18 mouse cellular contexts compared by ENCODE assay signal in the genomic region with DNA sequence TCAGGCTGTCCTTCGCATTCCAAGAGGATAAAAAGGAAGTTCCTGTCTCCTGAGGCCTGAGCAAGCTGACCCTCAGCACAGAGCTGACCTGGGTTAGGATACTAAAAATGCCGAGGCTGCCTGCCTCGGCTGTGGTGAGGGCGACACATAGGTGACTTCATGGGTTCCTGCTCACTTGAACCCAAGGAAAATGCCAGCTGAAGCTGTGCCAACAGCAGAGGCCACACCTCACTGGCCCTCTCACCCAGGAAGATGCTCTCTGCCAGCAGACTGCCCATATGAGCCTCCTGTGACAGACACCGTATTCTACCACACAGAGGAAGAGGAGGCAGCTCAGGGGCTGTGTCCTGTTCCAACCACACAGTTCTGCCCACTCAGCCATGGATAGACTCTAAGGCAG. TPM values are rescaled to one million over a fixed set of nuclear protein-coding genes. Genes with fewer than 3 reads are reported as not detected.
A peak's percentile ranks its signal among the peaks of the same experiment; 100 is the strongest.
DNase-seq lines count a peak whose midpoint lies in the region; TF ChIP-seq lines count a peak whose summit lies in the region.
"Had no signal": no experiment of that assay in that cellular context is flagged by ENCODE, and none has a peak within 500 bp of the region (broad histone marks: within the 10 kb centered on the region; RNA-seq: fewer than 3 reads in every experiment).

No protein-coding gene starts in this region.

- no peak overlapping the region; the same call in 1 of the 2 replicates for H3K27ac ChIP-seq in gastrocnemius, adult 2 months
- H3K27ac ChIP-seq: forebrain, embryonic 13.5 days; hindbrain, embryonic 10.5 days; limb, embryonic 15.5 days; midbrain, embryonic 12.5 days had no signal

- no peak for TF ChIP-seq CTCF in gastrocnemius, adult 2 months (IDR thresholded peaks at IDR 0.05)

- peak; percentile 31 for DNase-seq in gastrocnemius, adult 2 months
- DNase-seq in gastrocnemius, postnatal 4 days (ENCODE audit: low spot score in 2 of 2): no peak
- peak; percentile 59 for DNase-seq in kidney, adult 9 months
- DNase-seq in kidney, postnatal 4 days: no peak
- DNase-seq in brain, adult 2 months (ENCODE audit: low read depth, low spot score): peak; percentile 61
- DNase-seq in kidney, postnatal 36 days: peak; percentile 48 to 65
- DNase-seq in heart, adult 8-10 months (ENCODE audit: low spot score): no peak
- DNase-seq: adrenal gland, postnatal 14 days; gastrocnemius, postnatal 10 days; layer of hippocampus, postnatal 36 days; lung, postnatal 10 days; right cerebral cortex, postnatal 4 days had no signal

- intact Hi-C loops in gastrocnemius, adult 2 months (cut with DNase I): loop anchor here (5.0 kb wide), 1 partner anchor 177 kb away; no protein-coding TSS in a partner anchor

- H3K4me3 ChIP-seq in gastrocnemius, adult 2 months: no peak overlapping the region
- H3K4me3 ChIP-seq: forebrain, embryonic 13.5 days; hindbrain, embryonic 10.5 days; limb, embryonic 15.5 days; midbrain, embryonic 12.5 days had no signal

RNA-seq across cellular contexts. Expression of a gene that starts 7.0 kb away (rescaled TPM):
- total RNA-seq in gastrocnemius, adult 2 months (2021): 1 to 10 TPM; 6.4 to 7.6 TPM
- 10 to 100 TPM; 14.1 to 16.5 TPM for total RNA-seq in gastrocnemius, postnatal 4 days (2021)
- total RNA-seq in heart, adult 8-10 months (2022): 10 to 100 TPM in 1 of 4 experiments, 1 to 10 TPM in 3; 7.6 to 10.3 (median 9.6) TPM

RNA-seq across cellular contexts. Expression of a gene that starts 17.5 kb away (rescaled TPM):
- total RNA-seq in gastrocnemius, adult 2 months (2021): 1 to 10 TPM; 1.6 to 2.1 TPM
- total RNA-seq in gastrocnemius, postnatal 4 days (2021): 1 to 10 TPM; 9.1 to 9.4 TPM
- 100 to 1,000 TPM in 1 of 4 experiments, 10 to 100 TPM in 3; 64.7 to 103 (median 72.9) TPM for total RNA-seq in heart, adult 8-10 months (2022)
- total RNA-seq: megakaryocyte progenitor cell, adult 5-6 weeks; monocyte, adult 5-6 weeks had no signal

RNA-seq across cellular contexts. Expression of a gene that starts 41.7 kb away (rescaled TPM):
- total RNA-seq in gastrocnemius, adult 2 months (2021): 10 to 100 TPM; 16.2 to 17.2 TPM
- 10 to 100 TPM; 20.3 to 21.6 TPM for total RNA-seq in gastrocnemius, postnatal 4 days (2021)
- total RNA-seq in heart, adult 8-10 months (2022): 10 to 100 TPM; 25.4 to 39.1 (median 28.2) TPM

RNA-seq across cellular contexts. Expression of a gene that starts 47.0 kb away (rescaled TPM):
- 1,000 to 10,000 TPM; 1,155 to 1,439 TPM for total RNA-seq in gastrocnemius, adult 2 months (2021)
- total RNA-seq in gastrocnemius, postnatal 4 days (2021): 100 to 1,000 TPM; 650 to 720 TPM
- total RNA-seq in heart, adult 8-10 months (2022): 1,000 to 10,000 TPM; 2,119 to 2,448 (median 2,260) TPM

RNA-seq across cellular contexts. Expression of a gene that starts 47.4 kb away (rescaled TPM):
- total RNA-seq in gastrocnemius, adult 2 months (2021): 10 to 100 TPM; 38.4 to 39.9 TPM
- total RNA-seq in gastrocnemius, postnatal 4 days (2021): 10 to 100 TPM; 48.9 to 55.8 TPM
- 10 to 100 TPM; 31.9 to 39.3 (median 33.9) TPM for total RNA-seq in heart, adult 8-10 months (2022)

Comparison
In these comparisons a context has a peak if more than half of its experiments do, and no peak if none do; other contexts are left out.
1. DNase-seq: peak in gastrocnemius, adult 2 months (single experiment), kidney, adult 9 months (single experiment), brain, adult 2 months (single experiment) and kidney, postnatal 36 days (2 of 2); none in gastrocnemius, postnatal 4 days (0 of 2), kidney, postnatal 4 days (0 of 2) and heart, adult 8-10 months (single experiment).
2. RNA of a gene that starts 17.5 kb away (total RNA-seq): 64.7 to 103 TPM in heart, adult 8-10 months; 9.1 to 9.4 TPM in gastrocnemius, postnatal 4 days and 1.6 to 2.1 TPM in gastrocnemius, adult 2 months; every median in the first group is over 4 times any median in the second.